Mouse (Mus musculus): ENCODE measurements around the gene Tuft1.
"Not testable (repeated sequence)": the region's sequence is repeated elsewhere in the genome, so short reads cannot be mapped to it uniquely, and the experiment has no call there.

DNA sequence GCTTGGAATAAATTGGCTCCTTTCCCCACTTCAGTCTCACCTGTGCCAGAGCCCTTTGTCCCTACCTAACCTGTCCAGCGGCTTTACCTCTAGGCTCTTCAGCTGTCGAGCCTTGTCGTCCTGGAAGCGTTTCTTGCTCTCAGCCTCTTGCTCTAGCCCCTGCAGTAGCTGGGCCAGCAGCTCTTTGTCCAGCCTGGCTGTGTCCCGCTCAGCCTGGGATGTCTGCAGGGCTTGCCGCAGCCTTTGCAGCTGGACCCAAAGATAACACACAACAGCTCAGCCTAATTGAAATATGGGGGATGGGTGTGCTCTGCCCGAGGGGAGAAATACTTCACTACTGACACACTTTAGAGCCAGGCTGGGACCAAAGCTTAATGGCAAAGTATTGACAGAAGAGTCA is 7.2 kb upstream of the Tuft1 start:
- not testable (repeated sequence) for TF ChIP-seq E2F4 (IDR thresholded peaks at IDR 0.05; ENCODE audit: insufficient replicate concordance, low read depth, low read length); TCF12 (IDR thresholded peaks at IDR 0.05; ENCODE audit: low read depth, low read length); CHD2 (IDR thresholded peaks at IDR 0.05; ENCODE audit: low read length); POLR2A (IDR thresholded peaks at IDR 0.05; ENCODE audit: low read depth, low read length); CTCF (conservative IDR thresholded peaks at IDR 0.05 in 1 of 2, IDR thresholded peaks at IDR 0.05 in 1 of 2; ENCODE audit: low read depth in 2 of 2, low read length in 2 of 2); MEF2A (IDR thresholded peaks at IDR 0.05; ENCODE audit: borderline replicate concordance, low read depth, low read length); SIN3A (IDR thresholded peaks at IDR 0.05; ENCODE audit: low read length)
